Mouse (Mus musculus) right cerebral cortex, postnatal 25 days (tissue): ENCODE measurements around the gene Olfr628.
"Not testable (repeated sequence)": the region's sequence is repeated elsewhere in the genome, so short reads cannot be mapped to it uniquely, and the experiment has no call there.

ENCODE experiments used
- DNase-seq: peaks from one replicate; pipeline ENCODE4 v3.0.0; 2022

The Olfr628 gene

DNA sequence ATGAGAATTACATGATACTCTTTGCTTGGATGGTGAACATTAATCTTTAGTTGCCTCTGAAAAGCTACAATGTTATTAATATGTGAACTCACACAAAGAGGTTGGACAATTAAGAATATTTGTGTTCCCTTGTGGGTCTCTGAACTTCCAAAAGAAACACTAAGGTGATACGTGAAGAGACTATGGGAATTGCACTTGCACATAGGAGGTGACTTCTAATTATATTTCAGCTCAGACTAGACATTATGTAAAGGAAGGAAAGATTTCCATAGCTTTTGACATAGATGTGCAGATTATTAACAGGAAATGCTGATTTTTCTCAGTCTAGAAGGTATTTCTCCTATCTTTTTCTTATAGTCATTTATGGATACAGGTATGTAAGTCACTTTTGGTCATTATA lies at the start of gene Olfr628:
Olfr628 (plus strand) TSS at position 301 of the 400 bp plus-strand sequence.
- DNase-seq, result no peak

DNA sequence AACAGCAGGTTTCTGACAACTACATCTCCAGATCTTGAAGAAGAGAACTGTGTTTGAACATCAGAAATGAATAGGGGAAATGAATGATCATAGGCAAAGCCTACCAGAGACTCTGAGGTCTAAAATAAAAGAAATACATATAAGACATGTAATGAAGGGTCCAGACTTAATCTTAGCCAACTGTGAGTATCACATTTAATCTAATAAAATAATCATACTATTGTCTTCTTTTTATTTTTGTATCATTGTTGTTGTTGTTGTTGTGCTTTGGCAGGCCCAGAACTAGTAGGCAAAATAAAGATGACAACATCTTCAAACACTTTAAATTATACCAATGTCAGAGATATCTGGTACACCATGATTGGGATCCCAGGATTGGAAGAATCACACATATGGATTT lies 47.8 kb upstream of the Olfr628 start, which contains the start of gene Olfr625-ps1:
Olfr625-ps1 (plus strand) TSS at position 301 of the 400 bp plus-strand sequence.
- no peak for DNase-seq

DNA sequence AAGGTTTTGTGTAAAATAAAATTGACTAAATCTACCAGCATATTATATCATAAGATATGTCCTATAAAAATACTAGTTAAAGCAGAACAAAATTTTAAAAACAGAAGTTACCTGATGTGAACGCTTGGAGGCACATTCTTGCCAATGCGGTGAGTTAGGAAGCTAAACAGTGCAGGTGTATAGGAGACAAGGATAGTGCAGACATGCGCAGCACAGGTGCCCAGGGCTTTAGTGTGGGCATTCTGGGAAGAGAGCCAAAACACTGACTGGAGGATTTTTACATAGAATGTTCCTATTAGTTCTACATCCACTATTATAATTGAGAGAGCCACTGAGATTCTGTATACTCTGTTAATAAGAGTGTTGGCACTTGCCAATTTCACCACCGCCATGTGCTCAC lies 30.7 kb upstream of the Olfr628 start:
- no peak for DNase-seq

DNA sequence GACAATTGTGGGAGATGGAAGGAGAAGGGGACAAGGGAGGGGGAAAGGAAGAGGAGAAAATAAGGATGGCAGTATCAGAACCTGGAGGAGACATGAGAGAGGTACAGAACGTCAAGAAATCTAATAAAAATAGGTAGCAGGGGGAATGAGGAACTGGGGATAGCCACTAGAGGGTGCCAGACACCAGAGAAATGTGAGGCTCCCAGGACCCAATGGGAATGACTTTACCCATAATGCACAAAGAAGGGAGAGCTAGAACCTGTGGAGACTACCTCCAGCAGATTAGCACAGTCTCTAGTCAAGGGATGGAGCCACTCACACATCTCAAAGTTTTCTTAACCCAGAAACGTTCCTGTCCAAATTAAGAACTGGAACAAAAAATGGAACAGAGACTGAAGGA lies 18.1 kb upstream of the Olfr628 start:
- DNase-seq, result no peak

DNA sequence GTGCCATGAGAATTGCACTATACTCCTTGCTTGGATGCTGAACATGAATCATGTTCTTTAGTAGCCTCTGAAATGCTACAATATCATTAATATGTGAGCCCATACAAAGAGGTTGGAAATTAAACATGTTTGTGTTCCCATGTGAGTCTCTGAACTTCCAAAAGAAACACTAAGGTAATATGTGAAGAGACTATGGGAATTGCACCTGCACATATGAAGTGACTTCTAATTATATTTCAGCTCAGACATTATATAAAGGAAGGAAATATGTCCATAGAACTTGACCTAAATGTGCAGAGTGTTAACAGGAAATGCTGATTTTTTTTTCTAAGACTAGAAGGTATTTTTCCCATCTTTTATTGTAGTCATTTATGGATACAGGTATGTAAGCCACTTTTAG lies 15.8 kb upstream of the Olfr628 start, which contains the start of gene Olfr243:
Olfr243 (plus strand) TSS at position 301 of the 400 bp plus-strand sequence.
- no peak for DNase-seq

DNA sequence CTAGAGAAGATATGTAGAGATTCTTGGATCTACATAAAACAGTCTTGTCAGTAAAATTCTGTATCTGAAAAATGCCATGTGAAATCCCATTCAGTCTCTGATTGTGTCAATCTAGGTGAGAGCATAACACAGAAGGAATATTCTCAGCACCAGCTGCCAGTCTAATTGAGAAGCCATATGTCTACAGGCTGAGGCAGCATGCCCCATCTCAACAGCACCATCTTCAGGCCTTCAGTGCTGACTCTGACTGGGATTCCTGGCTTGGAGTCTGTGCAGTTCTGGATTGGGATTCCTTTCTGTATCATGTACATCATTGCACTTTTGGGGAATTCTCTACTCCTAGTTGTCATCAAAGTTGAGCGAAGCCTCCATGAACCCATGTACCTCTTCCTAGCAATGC lies 13.8 kb upstream of the Olfr628 start:
- not testable (repeated sequence) for DNase-seq

DNA sequence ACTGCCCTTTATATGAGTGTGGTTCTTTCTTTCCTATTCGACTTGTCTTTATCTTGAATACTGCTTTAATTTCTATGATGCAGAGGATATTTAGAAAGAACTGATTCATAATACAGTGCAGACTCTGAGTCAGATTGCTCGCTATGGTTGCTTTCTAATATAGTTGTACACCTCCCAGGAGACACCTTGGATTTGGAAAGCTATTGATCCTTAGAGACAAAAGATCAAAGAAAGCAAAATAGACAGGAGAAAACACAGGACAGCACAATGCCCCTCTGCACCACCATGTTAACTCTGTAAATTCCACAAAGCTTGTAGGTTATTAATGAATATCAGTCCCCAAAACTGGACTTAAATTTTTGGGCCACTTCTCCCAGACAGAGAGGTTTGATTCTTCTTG lies 14.7 kb downstream of the Olfr628 start, which contains the start of gene Olfr629:
Olfr629 (minus strand) TSS at position 101 of the 400 bp plus-strand sequence.
- DNase-seq, result no peak

DNA sequence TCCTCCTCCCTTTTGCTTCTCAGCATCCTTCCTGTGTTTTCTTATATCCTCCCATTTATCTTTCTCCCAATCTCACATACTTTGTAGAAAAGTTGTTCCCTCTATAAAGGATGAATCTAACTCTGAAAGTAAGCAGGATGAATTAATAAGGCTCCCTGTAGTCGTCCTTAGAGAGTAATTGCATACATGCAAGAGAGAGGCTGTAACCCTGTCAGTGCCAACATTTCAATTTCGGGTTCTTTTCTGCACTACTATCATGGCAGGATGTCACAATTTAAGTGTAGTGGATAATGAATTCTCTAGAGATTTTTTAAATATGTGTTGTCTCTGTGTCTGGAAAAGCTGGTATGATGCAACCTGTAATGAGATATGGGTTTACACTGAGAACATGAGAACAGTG lies 27.1 kb downstream of the Olfr628 start, which contains the start of gene Olfr630:
Olfr630 (minus strand) TSS at position 101 of the 400 bp plus-strand sequence.
- no peak for DNase-seq

DNA sequence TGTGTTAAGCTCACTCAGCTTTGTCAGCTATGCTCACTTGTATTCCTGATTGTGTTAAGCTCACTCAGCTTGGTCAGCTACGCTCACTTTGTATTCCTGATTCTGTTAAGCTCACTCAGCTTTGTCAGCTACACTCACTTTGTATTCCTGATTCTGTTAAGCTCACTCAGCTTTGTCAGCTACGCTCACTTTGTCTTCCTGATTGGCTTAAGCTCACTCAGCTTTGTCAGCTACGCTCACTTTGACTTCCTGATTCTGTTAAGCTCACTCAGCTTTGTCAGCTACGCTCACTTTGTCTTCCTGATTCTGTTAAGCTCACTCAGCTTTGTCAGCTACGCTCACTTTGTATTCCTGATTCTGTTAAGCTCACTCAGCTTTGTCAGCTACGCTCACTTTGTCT lies 32.0 kb downstream of the Olfr628 start:
- not testable (repeated sequence) for DNase-seq

DNA sequence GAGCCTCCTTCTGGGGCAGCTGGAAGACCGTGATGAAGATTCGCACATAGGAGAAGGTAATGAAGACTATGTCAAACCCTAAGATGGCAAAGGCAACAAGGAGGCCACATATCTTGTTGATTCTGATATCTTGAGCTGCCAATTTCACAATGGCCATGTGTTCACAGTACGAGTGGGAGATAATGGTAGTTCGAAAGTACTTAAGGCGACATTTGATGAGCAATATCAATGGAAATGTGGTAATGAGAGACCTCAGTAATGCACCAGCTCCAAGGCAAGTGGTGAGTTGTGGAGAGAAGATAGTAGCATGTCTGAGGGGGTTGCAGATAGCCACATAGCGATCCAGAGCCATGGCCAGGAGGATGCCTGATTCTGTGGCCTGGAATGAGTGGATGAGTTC lies 37.5 kb downstream of the Olfr628 start:
- DNase-seq, result not testable (repeated sequence)

DNA sequence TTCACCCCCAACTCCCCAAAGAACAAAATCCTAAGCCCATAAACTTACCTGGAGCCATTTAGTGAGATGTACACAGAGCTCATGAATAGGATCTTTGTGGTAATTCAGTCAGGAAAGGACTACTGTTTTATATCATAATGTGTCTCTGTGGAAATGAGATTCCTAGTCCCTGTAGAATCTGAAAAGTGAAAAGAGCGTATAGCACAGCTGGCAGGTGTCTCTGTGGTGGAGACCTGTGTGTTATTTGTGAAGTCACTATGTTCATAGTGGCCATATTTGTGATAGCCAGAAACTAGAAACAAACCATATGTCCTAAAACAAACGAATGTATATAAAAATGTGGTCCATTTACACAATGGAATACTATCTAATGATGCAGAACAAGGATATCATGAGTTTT lies 41.3 kb downstream of the Olfr628 start, which contains the start of gene Olfr69:
Olfr69 (minus strand) TSS at position 101 of the 400 bp plus-strand sequence.
- DNase-seq, result no peak

DNA sequence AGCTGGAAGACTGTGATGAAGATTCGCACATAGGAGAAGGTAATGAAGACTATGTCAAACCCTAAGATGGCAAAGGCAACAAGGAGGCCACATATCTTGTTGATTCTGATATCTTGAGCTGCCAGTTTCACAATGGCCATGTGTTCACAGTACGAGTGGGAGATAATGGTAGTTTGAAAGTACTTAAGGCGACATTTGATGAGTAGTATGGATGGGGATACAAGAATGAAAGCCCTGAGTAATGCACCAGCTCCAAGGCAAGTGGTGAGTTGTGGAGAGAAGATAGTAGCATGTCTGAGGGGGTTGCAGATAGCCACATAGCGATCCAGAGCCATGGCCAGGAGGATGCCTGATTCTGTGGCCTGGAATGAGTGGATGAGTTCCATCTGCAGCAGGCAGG lies 47.5 kb downstream of the Olfr628 start:
- DNase-seq, result not testable (repeated sequence)

DNA sequence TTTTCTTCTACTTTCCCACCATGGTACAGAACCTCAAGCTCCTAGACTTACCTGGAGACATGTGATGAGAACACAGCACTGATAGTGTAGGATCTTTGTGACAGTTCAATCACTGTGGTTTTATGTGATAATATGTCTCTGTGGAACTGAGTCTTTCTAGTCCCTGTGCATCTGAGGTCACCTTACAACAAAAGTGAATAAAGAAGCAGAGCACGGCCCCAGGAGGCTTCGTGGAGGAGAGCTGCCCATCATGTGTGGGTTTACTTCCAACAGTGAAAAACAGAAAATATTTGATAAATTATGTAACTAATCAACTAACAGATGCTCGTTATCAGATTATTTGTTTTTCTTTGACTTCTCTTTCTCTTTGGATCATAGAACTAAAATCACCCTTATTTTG lies 49.4 kb downstream of the Olfr628 start, which contains the start of gene Olfr68:
Olfr68 (minus strand) TSS at position 101 of the 400 bp plus-strand sequence.
- DNase-seq, result no peak
